Mouse (Mus musculus) liver, adult 2 months (tissue): ENCODE measurements at regions not wholly inside any gene's neighbourhood (a gene's known extent, or its start where the extent isn't known, plus 50 kb on each side); places are given as distances from the start of the nearest gene placed in this dataset.
"Not testable (repeated sequence)": the region's sequence is repeated elsewhere in the genome, so short reads cannot be mapped to it uniquely, and the experiment has no call there.

Source experiments
- DNase-seq: peaks from one replicate; pipeline ENCODE4 v3.0.0-alpha.2; 2011; ENCODE audit warnings: low read depth, low spot score; ENCODE audit errors: extremely low read depth
- H3K27ac ChIP-seq: fragments of 200-500 bp; replicated peaks from 2 replicates; pipeline ENCODE4 v1.5.1; 2012; ENCODE audit warnings: low read depth, mild to moderate bottlenecking, control low read depth, inconsistent platforms, low read length; ENCODE audit not compliant: insufficient read depth
- H3K27me3 ChIP-seq: fragments of 200-500 bp; 2 replicates; pipeline ENCODE4 v1.6.1; 2012; ENCODE audit warnings: mild to moderate bottlenecking, moderate library complexity, low read length, inconsistent platforms; ENCODE audit not compliant: control insufficient read depth, insufficient read depth
- H3K36me3 ChIP-seq: fragments of 200-500 bp; 2 replicates; pipeline ENCODE4 v1.6.1; 2012; ENCODE audit warnings: low read length, inconsistent platforms; ENCODE audit not compliant: control insufficient read depth, insufficient read depth
- H3K4me1 ChIP-seq: fragments of 200-500 bp; 2 replicates; pipeline ENCODE4 v1.6.1; 2011; ENCODE audit warnings: low read length; ENCODE audit not compliant: control insufficient read depth, insufficient read depth
- H3K4me3 ChIP-seq: fragments of 200-500 bp; 2 replicates; pipeline ENCODE4 v1.5.1; 2011; ENCODE audit warnings: low read depth, mild to moderate bottlenecking, control low read depth, low read length, moderate library complexity; ENCODE audit not compliant: insufficient read depth
- H3K79me2 ChIP-seq: fragments of 200-500 bp; 2 replicates; pipeline ENCODE4 v1.6.1; 2012; ENCODE audit warnings: inconsistent platforms, mild to moderate bottlenecking, low read length, moderate library complexity; ENCODE audit not compliant: control insufficient read depth, insufficient read depth
- H3K9ac ChIP-seq: fragments of 200-500 bp; 2 replicates; pipeline ENCODE4 v1.6.1; 2012; ENCODE audit warnings: low read depth, mild to moderate bottlenecking, control low read depth, inconsistent platforms, low read length
- CTCF ChIP-seq: fragments of 200-500 bp; IDR thresholded peaks from 2 replicates; pipeline ENCODE4 v1.5.1; 2011; ENCODE audit warnings: low read depth, low read length, control low read depth
- POLR2A ChIP-seq: fragments of 200-500 bp; IDR thresholded peaks from 2 replicates; pipeline ENCODE4 v1.6.1; 2011; ENCODE audit warnings: low read length, control low read depth; ENCODE audit not compliant: insufficient read depth; ENCODE audit errors: extremely low read depth
- WGBS: fragments of 180-500 bp; shearing (Covaris S2); methylation state at CpG from one replicate; pipeline ENCODE4 v1.1.7; 2018; 5-methylcytosine and 5-hydroxymethylcytosine counted together

GRCm38 (mm10) chr4:29414616-29415015 is 601.7 kb downstream of the Epha7 start:
- Histone ChIP-seq H3K27me3 (no peaks in the 10 kb centered on the region), H3K36me3 (no peaks in the 10 kb centered on the region), H3K4me3 (no peak overlapping the region), H3K4me1 (no peaks in the 10 kb centered on the region), H3K79me2 (no peaks in the 10 kb centered on the region), H3K9ac (no peak overlapping the region), H3K27ac (no peak overlapping the region)
- no peak for TF ChIP-seq CTCF
- no peak for TF ChIP-seq POLR2A
- WGBS: 87% methylated on average over 8 of the region's 8 CpGs
- no peak for DNase-seq

- H3K4me1 ChIP-seq: no peaks in the 10 kb centered on the region
- H3K9ac ChIP-seq: no peak overlapping the region
- no peaks in the 10 kb centered on the region for H3K27me3 ChIP-seq
- 85% methylated on average over 2 of the region's 2 CpGs for WGBS
- TF ChIP-seq POLR2A (no peak), CTCF (no peak)
- no peaks in the 10 kb centered on the region for H3K36me3 ChIP-seq
- no peak for DNase-seq
- H3K79me2 ChIP-seq: no peaks in the 10 kb centered on the region
- no peak overlapping the region for H3K27ac ChIP-seq
- H3K4me3 ChIP-seq: no peak overlapping the region
Observed at GRCm38 (mm10) chr4:29420198-29420792, 607.4 kb downstream of the Epha7 start.

- not testable (repeated sequence) for H3K27me3 ChIP-seq, H3K4me3 ChIP-seq, H3K36me3 ChIP-seq, H3K4me1 ChIP-seq, H3K79me2 ChIP-seq, H3K27ac ChIP-seq, DNase-seq, H3K9ac ChIP-seq
- WGBS: 71% methylated on average over 4 of the region's 4 CpGs
Observed at GRCm38 (mm10) chr4:29431493-29431892, 618.6 kb downstream of the Epha7 start.

GRCm38 (mm10) chr4:29463329-29463728 is 650.4 kb downstream of the Epha7 start:
- Histone ChIP-seq H3K27ac (no peak overlapping the region), H3K4me1 (no peaks in the 10 kb centered on the region), H3K79me2 (no peaks in the 10 kb centered on the region), H3K27me3 (no peaks in the 10 kb centered on the region), H3K4me3 (no peak overlapping the region), H3K9ac (no peak overlapping the region), H3K36me3 (no peaks in the 10 kb centered on the region)
- DNase-seq: no peak
- TF ChIP-seq CTCF: no peak
- TF ChIP-seq POLR2A: no peak
- 79% methylated on average over 5 of the region's 5 CpGs for WGBS

- no peak for TF ChIP-seq CTCF
- TF ChIP-seq POLR2A: no peak
- H3K4me3 ChIP-seq: no peak overlapping the region
- H3K27ac ChIP-seq: no peak overlapping the region
- no peaks in the 10 kb centered on the region for H3K79me2 ChIP-seq
- no peak overlapping the region for H3K9ac ChIP-seq
- H3K27me3 ChIP-seq: no peaks in the 10 kb centered on the region
- WGBS: 72% methylated on average over 2 of the region's 2 CpGs
- H3K4me1 ChIP-seq: no peaks in the 10 kb centered on the region
- no peak for DNase-seq
- H3K36me3 ChIP-seq: no peaks in the 10 kb centered on the region
Observed at GRCm38 (mm10) chr4:29466315-29466714, 653.4 kb downstream of the Epha7 start.

GRCm38 (mm10) chr4:29480384-29481092 is 667.6 kb downstream of the Epha7 start:
- TF ChIP-seq POLR2A: no peak
- no peak for TF ChIP-seq CTCF
- H3K79me2 ChIP-seq: no peaks in the 10 kb centered on the region
- DNase-seq: no peak
- no peak overlapping the region for H3K27ac ChIP-seq
- H3K9ac ChIP-seq: no peak overlapping the region
- WGBS: 68% methylated on average over 2 of the region's 2 CpGs
- H3K4me1 ChIP-seq: no peaks in the 10 kb centered on the region
- H3K27me3 ChIP-seq: no peaks in the 10 kb centered on the region
- H3K4me3 ChIP-seq: no peak overlapping the region
- no peaks in the 10 kb centered on the region for H3K36me3 ChIP-seq
